ENCODE assay signal across 11 mouse cellular contexts in genomic region chr14:105498155-105498906, GRCm38 (mm10).
DNase-seq lines count a peak whose midpoint lies in the region; ATAC-seq and TF ChIP-seq lines count a peak whose summit lies in the region.
"Had no signal": no experiment of that assay in that cellular context is flagged by ENCODE, and none has a peak within 500 bp of the region (broad histone marks: within the 10 kb centered on the region; RNA-seq: fewer than 3 reads in every experiment).

No protein-coding gene starts in this region.

- H3K27ac ChIP-seq in forebrain, embryonic 10.5 days, result 0 out of 2 replicates have a peak overlapping the region, but pooled peaks have one; percentile 53
- no peak overlapping the region for H3K27ac ChIP-seq in forebrain, embryonic 12.5 days
- H3K27ac ChIP-seq in thymus, adult 2 months (ENCODE audit: control insufficient read depth, insufficient read depth, low read length), result peak overlapping the region; percentile 89

- no peak for DNase-seq in forebrain, embryonic 10.5 days (ENCODE audit: extremely low spot score, low spot score)
- DNase-seq in kidney, adult 9 months, result peak; percentile 8
- no peak for DNase-seq in kidney, adult 11 months
- no peak for DNase-seq in thymus, adult 2 months
- DNase-seq in thymus, postnatal 14 days, result no peak
- no peak for DNase-seq in gastrocnemius, postnatal 25 days
- no peak for DNase-seq in adrenal gland, postnatal 4 days (ENCODE audit: low spot score in 2 of 2)
- DNase-seq: adrenal gland, postnatal 14 days; cerebellum, adult 9-10 months had no signal

- H3K9ac ChIP-seq in forebrain, embryonic 12.5 days, result no peak overlapping the region

- no peaks in the 10 kb centered on the region for H3K36me3 ChIP-seq in forebrain, embryonic 10.5 days (replicated peaks)
- no peaks in the 10 kb centered on the region for H3K36me3 ChIP-seq in forebrain, embryonic 12.5 days (replicated peaks)
- no peaks in the 10 kb centered on the region for H3K36me3 ChIP-seq in thymus, adult 2 months (ENCODE audit: control insufficient read depth, insufficient read depth, low read length)

- TF ChIP-seq CTCF in thymus, adult 2 months (IDR thresholded peaks at IDR 0.05; ENCODE audit: borderline replicate concordance, control insufficient read depth, extremely low read depth, insufficient read depth, low read length, poor library complexity), result no peak

- no peak for TF ChIP-seq POLR2A in thymus, adult 2 months (IDR thresholded peaks at IDR 0.05; ENCODE audit: control insufficient read depth, extremely low read depth, insufficient read depth, low read length, poor library complexity)

- H3K27me3 ChIP-seq in forebrain, embryonic 10.5 days (ENCODE audit: poor library complexity, severe bottlenecking), result peaks cover 66% of the 10 kb centered on the region
- peaks cover 31% of the 10 kb centered on the region for H3K27me3 ChIP-seq in forebrain, embryonic 12.5 days
- H3K27me3 ChIP-seq in thymus, adult 2 months (ENCODE audit: control insufficient read depth, insufficient read depth, low read length), result no peaks in the 10 kb centered on the region

- ATAC-seq in forebrain, embryonic 12.5 days (ENCODE audit: low FRiP score), result no peak

- H3K9me3 ChIP-seq in forebrain, embryonic 10.5 days, result no peaks in the 10 kb centered on the region
- H3K9me3 ChIP-seq in forebrain, embryonic 12.5 days, result no peaks in the 10 kb centered on the region

- WGBS in forebrain, embryonic 10.5 days, result 81% methylated on average over 10 of the region's 10 CpGs
- WGBS in forebrain, embryonic 12.5 days, result 72% methylated on average over 10 of the region's 10 CpGs
- 90% methylated on average over 10 of the region's 10 CpGs for WGBS in thymus, adult 2 months

- H3K4me3 ChIP-seq in forebrain, embryonic 10.5 days, result no peak overlapping the region
- no peak overlapping the region for H3K4me3 ChIP-seq in forebrain, embryonic 12.5 days (replicated peaks)
- H3K4me3 ChIP-seq in thymus, adult 2 months (ENCODE audit: control insufficient read depth, insufficient read depth, low read length), result no peak overlapping the region

- H3K4me2 ChIP-seq in forebrain, embryonic 12.5 days, result no peak overlapping the region
- H3K4me2 ChIP-seq: liver, embryonic 11.5 days had no signal

- peaks cover 48% of the 10 kb centered on the region for H3K4me1 ChIP-seq in forebrain, embryonic 10.5 days
- peaks cover 42% of the 10 kb centered on the region for H3K4me1 ChIP-seq in forebrain, embryonic 12.5 days
- peaks cover 12% of the 10 kb centered on the region for H3K4me1 ChIP-seq in thymus, adult 2 months (replicated peaks; ENCODE audit: control insufficient read depth, insufficient read depth, low read length)
